Mouse (Mus musculus) adrenal gland, postnatal 4 days (tissue): ENCODE data around the gene Nfatc2. TPM values are rescaled to one million over a fixed set of nuclear protein-coding genes. Genes with fewer than 3 reads are reported as not detected.

Source experiments
- DNase-seq, 2 experiments: peaks; one replicate each; pipeline ENCODE4 v3.0.0; 2021 to 2022; ENCODE audit warnings: low spot score in 2 of 2, mixed read lengths in 2 of 2
- total RNA-seq, 2 experiments: library from RNA; stranded (reverse); gene quantifications; 2 replicates each; pipeline ENCODE4 v1.2.3; 2021

Gene Nfatc2
- total RNA-seq, 2 experiments from 2014 or later, result 4.4 to 5.0 TPM

DNA sequence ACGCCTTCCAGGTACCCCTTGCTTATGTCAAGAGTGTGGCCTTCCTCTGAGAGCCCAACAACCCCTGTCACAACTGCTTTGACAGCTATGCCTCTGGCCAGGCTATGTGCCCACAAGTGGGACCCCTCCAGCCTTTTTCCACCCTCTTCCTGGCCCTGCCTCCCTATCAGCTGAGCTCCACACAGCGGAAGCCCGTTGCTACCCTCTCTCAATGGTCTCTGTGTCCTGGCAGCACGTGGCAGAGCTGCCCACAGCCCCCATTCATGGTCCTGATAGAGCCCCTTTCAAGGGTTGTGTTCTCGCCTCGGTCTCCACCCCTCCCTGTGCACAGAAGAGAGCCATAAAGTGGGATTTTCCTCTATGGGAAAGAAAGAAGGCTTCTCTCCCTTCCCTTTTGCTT lies 97.7 kb downstream of the Nfatc2 start:
- no peak for DNase-seq

- no peak for DNase-seq
Measured at GRCm38 (mm10) chr2:168500750-168501149, 100.7 kb downstream of the Nfatc2 start.

- DNase-seq, result no peak
Measured at GRCm38 (mm10) chr2:168500244-168500643, 101.2 kb downstream of the Nfatc2 start.

GRCm38 (mm10) chr2:168491791-168492190 lies 109.7 kb downstream of the Nfatc2 start:
- DNase-seq, result no peak

GRCm38 (mm10) chr2:168489953-168490352 lies 111.5 kb downstream of the Nfatc2 start:
- DNase-seq, result no peak

GRCm38 (mm10) chr2:168488158-168488925 lies 113.1 kb downstream of the Nfatc2 start:
- DNase-seq, result no peak

- DNase-seq, result no peak
Measured at GRCm38 (mm10) chr2:168481121-168481520, 120.3 kb downstream of the Nfatc2 start.

DNA sequence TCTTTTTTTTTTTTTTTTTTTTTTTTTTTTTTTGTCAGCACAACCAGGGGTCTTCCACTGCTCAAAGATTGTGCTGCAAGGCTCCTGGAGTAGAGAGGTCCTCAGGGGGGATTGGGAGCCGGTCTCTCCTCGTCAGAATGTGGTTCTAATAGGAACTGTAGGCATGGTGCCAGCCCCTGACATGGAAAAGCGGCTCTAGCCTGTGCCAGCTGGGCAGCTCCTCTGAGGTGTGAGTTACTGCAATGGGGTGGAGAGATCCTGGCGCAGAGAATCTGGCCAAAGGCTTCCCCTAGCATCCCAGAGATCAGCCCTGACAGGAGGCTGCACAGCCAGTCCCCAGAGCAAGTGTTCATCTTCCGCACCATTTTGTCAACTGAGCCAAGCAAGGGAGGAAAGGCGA lies 120.8 kb downstream of the Nfatc2 start:
- no peak for DNase-seq

GRCm38 (mm10) chr2:168479930-168480329 lies 121.5 kb downstream of the Nfatc2 start:
- no peak for DNase-seq

- DNase-seq, result no peak
Measured at GRCm38 (mm10) chr2:168478431-168478830, 123.0 kb downstream of the Nfatc2 start.

GRCm38 (mm10) chr2:168473496-168473895 lies 128.0 kb downstream of the Nfatc2 start:
- no peak for DNase-seq

GRCm38 (mm10) chr2:168472899-168473298 lies 128.6 kb downstream of the Nfatc2 start:
- DNase-seq, result peak; percentile 13 to 30

DNA sequence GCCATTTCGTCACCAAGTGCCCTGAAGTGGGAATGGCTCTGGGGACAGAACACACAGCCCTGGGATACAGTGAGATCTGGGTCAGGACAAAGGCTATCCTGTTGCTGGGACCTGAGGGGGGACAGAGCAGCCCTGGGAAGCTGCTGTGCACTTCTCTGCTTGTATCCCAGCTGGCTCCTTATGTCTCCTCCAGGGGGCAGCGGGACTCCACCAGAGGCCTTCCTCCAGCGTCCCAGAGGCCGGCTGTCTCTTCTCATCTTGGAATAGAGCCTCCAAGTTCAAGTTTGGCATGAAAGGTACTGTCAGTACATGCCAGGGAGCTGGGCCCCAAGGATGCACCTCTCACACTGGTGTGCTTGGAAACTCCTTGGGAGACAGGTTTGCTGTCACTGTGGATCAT lies 132.4 kb downstream of the Nfatc2 start:
- DNase-seq, result peak; percentile 33 to 51

- DNase-seq, result no peak
Measured at GRCm38 (mm10) chr2:168467166-168467565, 134.3 kb downstream of the Nfatc2 start.

DNA sequence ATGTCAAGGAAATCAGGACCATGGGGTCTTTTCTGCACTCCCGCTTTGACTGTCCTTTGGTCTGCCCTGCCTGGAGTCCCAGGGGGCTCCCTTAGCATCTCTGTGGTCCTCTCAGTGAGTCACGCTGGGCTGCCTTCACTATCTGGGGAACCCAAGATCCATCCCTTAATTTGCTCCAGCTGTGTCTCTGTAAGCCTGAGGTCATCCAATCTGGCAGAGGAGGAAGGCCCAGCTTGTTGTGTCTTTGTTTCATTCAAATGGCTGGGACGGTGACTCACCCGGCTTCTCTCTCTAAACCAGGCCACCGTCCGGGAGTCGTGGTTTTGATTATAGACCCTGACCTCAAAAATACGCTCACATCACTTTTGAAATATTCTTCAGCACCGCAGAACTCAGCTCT lies 135.4 kb downstream of the Nfatc2 start:
- peak in 1 of 2 experiments; percentile 17 for DNase-seq

DNA sequence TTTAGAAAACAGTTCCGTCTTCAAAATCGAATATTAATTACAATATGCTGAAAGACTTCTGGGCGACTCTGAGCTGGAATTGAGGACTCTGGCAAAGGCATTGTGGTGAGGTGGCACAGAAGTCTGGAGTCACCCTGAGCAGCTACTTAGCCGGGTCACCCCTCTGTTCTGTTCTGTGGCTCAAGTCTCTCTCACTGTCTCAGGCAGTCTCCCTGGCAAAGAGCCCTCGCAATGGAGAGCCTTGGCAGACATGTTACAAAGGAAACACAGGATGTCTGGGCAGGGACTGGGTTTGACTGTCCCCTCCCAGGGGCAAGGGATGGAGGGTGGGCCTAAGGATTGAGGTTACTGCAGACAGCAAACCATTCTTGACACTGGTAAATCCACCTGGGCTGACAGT lies 135.8 kb downstream of the Nfatc2 start:
- DNase-seq, result no peak

GRCm38 (mm10) chr2:168461865-168462264 lies 139.6 kb downstream of the Nfatc2 start:
- no peak for DNase-seq

GRCm38 (mm10) chr2:168459627-168460026 lies 141.8 kb downstream of the Nfatc2 start:
- DNase-seq, result no peak

DNA sequence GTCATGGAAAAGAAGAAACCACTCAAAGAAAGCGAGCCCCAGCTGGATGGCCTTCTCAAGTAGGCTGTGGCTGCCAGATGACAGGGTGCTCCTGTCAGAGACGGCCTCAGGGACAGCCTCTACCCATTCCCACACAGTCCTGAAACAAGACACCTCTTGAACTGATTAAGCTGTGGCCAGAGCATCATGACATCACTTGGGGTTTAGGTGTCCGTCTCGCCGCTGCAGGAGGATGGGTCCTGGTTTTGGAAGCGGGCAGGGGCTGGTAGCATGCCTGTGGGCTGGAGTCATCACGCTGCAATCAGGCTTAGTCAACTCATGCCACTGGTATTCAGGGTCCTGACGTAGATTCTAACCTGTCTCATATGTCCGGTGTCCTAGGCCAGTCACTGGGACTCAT lies 142.9 kb downstream of the Nfatc2 start:
- no peak for DNase-seq

DNA sequence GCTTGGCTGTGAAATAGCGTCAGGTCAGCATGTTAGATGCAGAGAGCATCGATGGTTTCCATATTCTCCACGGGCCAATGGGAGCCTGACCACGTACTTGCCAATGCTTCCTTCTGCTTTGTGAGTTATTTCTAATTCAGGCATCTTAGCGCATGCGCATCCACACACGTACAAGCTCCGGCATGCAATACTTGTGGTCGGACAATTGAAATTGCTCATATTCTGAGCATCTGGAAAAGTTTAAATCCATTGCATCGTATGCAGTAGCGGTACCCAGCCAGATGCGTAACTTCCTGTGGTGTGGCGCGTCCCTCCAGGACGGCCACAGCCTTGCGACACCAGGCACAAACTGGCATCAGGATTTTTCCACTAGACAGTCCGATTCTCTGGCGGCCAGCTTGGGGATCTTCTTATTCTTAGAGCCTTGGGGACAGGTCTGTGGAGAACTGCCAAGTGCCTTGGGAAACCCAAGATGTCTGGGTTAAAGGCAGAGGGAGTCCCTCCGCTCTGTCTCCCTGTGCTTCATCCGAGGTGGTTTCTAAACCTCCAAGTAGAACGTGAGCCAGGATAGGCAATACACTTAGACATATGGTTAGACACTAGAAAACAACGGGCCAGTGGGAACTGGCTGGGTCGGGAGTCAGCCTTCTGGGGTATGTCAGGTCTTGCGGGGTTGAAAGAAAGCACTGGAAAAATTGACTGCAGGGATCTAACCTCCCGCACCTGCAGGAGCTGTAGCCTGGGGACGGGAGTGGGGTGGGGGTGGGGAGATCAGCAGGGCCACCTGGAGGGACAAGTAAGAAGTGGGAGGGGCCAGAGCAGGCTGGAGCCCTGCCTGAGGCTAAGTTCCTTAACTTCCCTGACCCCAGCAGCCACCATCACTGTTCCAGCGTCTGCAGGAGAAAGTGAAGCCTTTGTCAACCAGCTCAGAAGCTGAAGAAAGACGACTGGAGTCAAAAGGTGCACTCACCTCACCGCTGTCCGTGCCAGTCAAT lies 149.4 kb downstream of the Nfatc2 start:
- DNase-seq, result no peak

DNA sequence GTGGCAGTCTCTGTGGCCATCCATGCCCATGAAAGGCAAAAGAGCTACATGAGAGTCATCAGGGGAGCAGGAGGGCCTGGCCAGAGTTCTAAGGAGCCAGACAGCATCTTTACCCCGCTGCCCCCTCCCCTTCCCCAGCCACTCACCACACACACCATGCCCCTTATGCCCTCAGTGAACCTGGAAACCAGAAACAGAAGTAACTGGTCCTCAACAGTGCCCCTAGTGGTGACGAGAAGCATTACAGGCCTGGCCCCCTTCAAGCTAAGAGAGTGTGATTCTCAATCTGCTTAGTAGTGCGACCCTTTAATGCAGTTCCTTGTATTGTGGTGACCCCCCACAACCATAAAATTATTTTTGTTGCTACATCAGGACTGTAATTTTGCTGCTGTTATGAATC lies 150.5 kb downstream of the Nfatc2 start:
- no peak for DNase-seq

DNA sequence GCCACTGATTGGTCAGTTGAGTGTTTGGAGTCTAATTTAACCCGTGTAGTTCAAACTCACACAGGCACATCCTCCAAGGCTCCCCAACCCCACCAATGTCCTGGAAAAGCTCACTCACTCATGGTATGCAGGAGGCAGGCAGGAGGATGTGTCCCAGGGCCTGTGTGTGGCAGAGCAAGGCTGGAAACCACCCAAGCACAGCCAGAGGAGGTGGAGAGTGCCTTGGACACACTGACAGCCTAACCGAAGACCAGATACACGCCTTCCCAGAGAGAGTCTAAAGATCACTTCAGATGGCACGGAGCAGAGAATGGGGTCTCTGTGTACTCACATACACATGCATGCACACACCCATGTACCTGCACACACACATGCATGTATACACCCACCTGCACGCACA lies 153.4 kb downstream of the Nfatc2 start:
- no peak for DNase-seq
